Mouse (Mus musculus): ENCODE results near the gene Tom1l2. TPM values are rescaled to one million over a fixed set of nuclear protein-coding genes. Genes with fewer than 3 reads are reported as not detected.

The Tom1l2 gene
- polyA plus RNA-seq, 1 experiment = 95.2 TPM

GRCm38 (mm10) chr11:60297772-60298171 is 54.9 kb downstream of the Tom1l2 start:
- Histone ChIP-seq H3K36me3 (ENCODE audit: control insufficient read depth, insufficient read depth, low read length) (no peaks in the 10 kb centered on the region), H3K27me3 (replicated peaks; ENCODE audit: control insufficient read depth, insufficient read depth, low read length) (no peaks in the 10 kb centered on the region), H3K4me1 (ENCODE audit: control insufficient read depth, insufficient read depth, low read length) (peaks cover 33% of the 10 kb centered on the region), H3K4me3 (ENCODE audit: insufficient read depth, low read depth, low read length) (no peak overlapping the region), H3K27ac (ENCODE audit: insufficient read depth, low read depth, low read length) (peak overlapping the region; percentile 17; the same call in 1 of the 2 replicates)
- DNase-seq = no peak
- TF ChIP-seq POLR2A (IDR thresholded peaks at IDR 0.05; ENCODE audit: low read depth, low read length) (no peak), CTCF (conservative IDR thresholded peaks at IDR 0.05; ENCODE audit: insufficient read depth, insufficient read length, low read depth, low read length) (no peak)
- WGBS = 57% methylated on average over 3 of the region's 3 CpGs

GRCm38 (mm10) chr11:60294630-60295313 is 57.9 kb downstream of the Tom1l2 start:
- H3K4me3 ChIP-seq (ENCODE audit: insufficient read depth, low read depth, low read length) = no peak overlapping the region
- no peaks in the 10 kb centered on the region for H3K27me3 ChIP-seq (replicated peaks; ENCODE audit: control insufficient read depth, insufficient read depth, low read length)
- H3K4me1 ChIP-seq (ENCODE audit: control insufficient read depth, insufficient read depth, low read length) = peaks cover 13% of the 10 kb centered on the region; the same call in 1 of the 2 replicates
- no peak for DNase-seq
- TF ChIP-seq CTCF (conservative IDR thresholded peaks at IDR 0.05; ENCODE audit: insufficient read depth, insufficient read length, low read depth, low read length) = no peak
- no peak for TF ChIP-seq POLR2A (IDR thresholded peaks at IDR 0.05; ENCODE audit: low read depth, low read length)
- H3K36me3 ChIP-seq (ENCODE audit: control insufficient read depth, insufficient read depth, low read length) = no peaks in the 10 kb centered on the region
- WGBS = 72% methylated on average over 5 of the region's 5 CpGs
- peak overlapping the region; percentile 15 for H3K27ac ChIP-seq (ENCODE audit: insufficient read depth, low read depth, low read length)

- DNase-seq = no peak
- Histone ChIP-seq H3K4me3 (ENCODE audit: insufficient read depth, low read depth, low read length) (no peak overlapping the region), H3K4me1 (ENCODE audit: control insufficient read depth, insufficient read depth, low read length) (peaks cover 13% of the 10 kb centered on the region; the same call in 1 of the 2 replicates), H3K27me3 (replicated peaks; ENCODE audit: control insufficient read depth, insufficient read depth, low read length) (no peaks in the 10 kb centered on the region), H3K36me3 (ENCODE audit: control insufficient read depth, insufficient read depth, low read length) (no peaks in the 10 kb centered on the region), H3K27ac (ENCODE audit: insufficient read depth, low read depth, low read length) (peak overlapping the region; percentile 72)
- TF ChIP-seq POLR2A (IDR thresholded peaks at IDR 0.05; ENCODE audit: low read depth, low read length) (no peak), CTCF (conservative IDR thresholded peaks at IDR 0.05; ENCODE audit: insufficient read depth, insufficient read length, low read depth, low read length) (no peak)
- 62% methylated on average over 6 of the region's 6 CpGs for WGBS
These were observed 58.7 kb downstream of the Tom1l2 start for GRCm38 (mm10) chr11:60293683-60294629.

- H3K36me3 ChIP-seq (ENCODE audit: control insufficient read depth, insufficient read depth, low read length) = no peaks in the 10 kb centered on the region
- WGBS = 42% methylated on average over 2 of the region's 2 CpGs
- peaks cover 9% of the 10 kb centered on the region; the same call in 1 of the 2 replicates for H3K4me1 ChIP-seq (ENCODE audit: control insufficient read depth, insufficient read depth, low read length)
- peak; percentile 75 for DNase-seq
- TF ChIP-seq POLR2A (IDR thresholded peaks at IDR 0.05; ENCODE audit: low read depth, low read length) (no peak), CTCF (conservative IDR thresholded peaks at IDR 0.05; ENCODE audit: insufficient read depth, insufficient read length, low read depth, low read length) (peak; percentile 63)
- H3K27me3 ChIP-seq (replicated peaks; ENCODE audit: control insufficient read depth, insufficient read depth, low read length) = no peaks in the 10 kb centered on the region
- no peak overlapping the region for H3K27ac ChIP-seq (ENCODE audit: insufficient read depth, low read depth, low read length)
- H3K4me3 ChIP-seq (ENCODE audit: insufficient read depth, low read depth, low read length) = no peak overlapping the region
These were observed 60.0 kb downstream of the Tom1l2 start for GRCm38 (mm10) chr11:60292718-60293117.

- H3K27ac ChIP-seq (ENCODE audit: insufficient read depth, low read depth, low read length) = no peak overlapping the region
- no peak overlapping the region for H3K4me3 ChIP-seq (ENCODE audit: insufficient read depth, low read depth, low read length)
These were observed 63.7 kb downstream of the Tom1l2 start for GRCm38 (mm10) chr11:60288980-60289379.

GRCm38 (mm10) chr11:60286311-60286710 is 66.4 kb downstream of the Tom1l2 start:
- H3K4me3 ChIP-seq (ENCODE audit: insufficient read depth, low read depth, low read length) = no peak overlapping the region
- H3K36me3 ChIP-seq (ENCODE audit: control insufficient read depth, insufficient read depth, low read length) = no peaks in the 10 kb centered on the region
- no peaks in the 10 kb centered on the region for H3K27me3 ChIP-seq (replicated peaks; ENCODE audit: control insufficient read depth, insufficient read depth, low read length)
- no peak for DNase-seq
- TF ChIP-seq CTCF (conservative IDR thresholded peaks at IDR 0.05; ENCODE audit: insufficient read depth, insufficient read length, low read depth, low read length) (no peak), POLR2A (IDR thresholded peaks at IDR 0.05; ENCODE audit: low read depth, low read length) (no peak)
- no peak overlapping the region for H3K27ac ChIP-seq (ENCODE audit: insufficient read depth, low read depth, low read length)
- H3K4me1 ChIP-seq (ENCODE audit: control insufficient read depth, insufficient read depth, low read length) = no peaks in the 10 kb centered on the region
- WGBS = 82% methylated on average over 4 of the region's 4 CpGs

More at GRCm38 (mm10) chr11:60288980-60289379, 63.7 kb downstream of the Tom1l2 start:
- no peak for DNase-seq
- Histone ChIP-seq H3K36me3 (ENCODE audit: control insufficient read depth, insufficient read depth, low read length) (no peaks in the 10 kb centered on the region), H3K27me3 (replicated peaks; ENCODE audit: control insufficient read depth, insufficient read depth, low read length) (no peaks in the 10 kb centered on the region), H3K4me1 (ENCODE audit: control insufficient read depth, insufficient read depth, low read length) (no peaks in the 10 kb centered on the region; the same call in 1 of the 2 replicates)
- 62% methylated on average over 5 of the region's 5 CpGs for WGBS
- TF ChIP-seq CTCF (conservative IDR thresholded peaks at IDR 0.05; ENCODE audit: insufficient read depth, insufficient read length, low read depth, low read length) (no peak), POLR2A (IDR thresholded peaks at IDR 0.05; ENCODE audit: low read depth, low read length) (no peak)
